Mouse (Mus musculus): Measurements from ENCODE around the gene Clip3.

Clip3 gene

GRCm38 (mm10) chr7:30291215-30292131 lies at the start of gene Clip3:
Gene Clip3, plus strand, starts transcription at chr7:30291728.
- peak; percentile 89 to 91 for DNase-seq

GRCm38 (mm10) chr7:30251956-30252954 lies 39.3 kb upstream of the Clip3 start:
- no peak for DNase-seq

DNA sequence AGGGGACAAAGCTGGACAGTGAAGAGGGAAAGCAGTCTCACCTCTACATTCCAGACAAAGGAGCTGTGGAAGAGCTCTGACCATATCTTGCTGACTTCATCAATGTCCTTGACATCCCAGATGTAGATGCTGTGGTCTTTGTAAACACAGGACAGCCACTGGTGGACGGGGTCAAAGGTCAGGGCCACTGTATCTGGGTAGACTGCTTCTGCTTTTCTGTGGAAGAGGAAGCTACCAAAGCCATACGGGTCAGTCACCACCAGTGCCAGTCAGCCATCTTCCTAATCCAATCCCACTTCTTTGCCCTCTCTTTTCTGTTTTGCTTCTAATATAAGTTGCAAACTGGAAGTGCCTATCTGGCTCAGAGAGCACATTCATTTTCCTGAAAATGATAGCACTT lies 26.5 kb upstream of the Clip3 start:
- no peak for DNase-seq

DNA sequence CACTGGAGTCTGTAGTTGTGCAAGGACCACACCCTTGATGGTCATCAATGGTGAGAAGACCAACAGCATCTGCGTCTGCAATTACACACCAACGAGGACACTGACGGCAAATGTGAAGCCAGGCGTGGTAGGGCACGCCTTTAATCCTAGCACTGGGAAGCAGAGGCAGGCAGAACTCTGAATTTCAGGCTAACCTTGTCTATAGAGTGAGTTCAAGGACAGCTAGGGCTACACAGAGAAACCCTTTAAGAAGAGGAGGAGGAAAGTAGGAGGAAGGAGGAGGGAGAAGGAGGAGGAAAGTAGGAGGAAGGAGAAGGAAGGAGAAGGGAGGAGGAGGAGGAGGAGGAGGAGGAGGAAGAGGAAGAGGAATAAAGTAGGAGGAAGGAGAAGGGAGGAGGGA lies 26.0 kb upstream of the Clip3 start:
- DNase-seq, result no peak

DNA sequence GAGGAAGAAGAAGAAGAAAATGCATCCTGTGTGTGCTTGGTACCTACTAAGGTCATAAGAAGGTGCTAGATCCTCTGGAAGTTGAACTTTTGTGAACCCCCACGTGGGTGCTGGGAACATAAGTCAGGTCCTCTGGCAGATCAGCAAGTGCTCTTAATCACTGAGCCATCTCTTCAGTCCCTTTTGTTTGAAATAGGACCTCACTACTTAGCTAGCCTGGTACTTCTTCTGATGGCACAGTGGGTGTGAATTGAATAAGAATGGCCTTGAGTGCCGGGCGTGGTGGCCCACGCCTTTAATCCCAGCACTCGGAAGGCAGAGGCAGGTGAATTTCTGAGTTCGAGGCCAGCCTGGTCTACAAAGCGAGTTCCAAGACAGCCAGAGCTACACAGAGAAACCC lies 25.6 kb upstream of the Clip3 start:
- no peak for DNase-seq

DNA sequence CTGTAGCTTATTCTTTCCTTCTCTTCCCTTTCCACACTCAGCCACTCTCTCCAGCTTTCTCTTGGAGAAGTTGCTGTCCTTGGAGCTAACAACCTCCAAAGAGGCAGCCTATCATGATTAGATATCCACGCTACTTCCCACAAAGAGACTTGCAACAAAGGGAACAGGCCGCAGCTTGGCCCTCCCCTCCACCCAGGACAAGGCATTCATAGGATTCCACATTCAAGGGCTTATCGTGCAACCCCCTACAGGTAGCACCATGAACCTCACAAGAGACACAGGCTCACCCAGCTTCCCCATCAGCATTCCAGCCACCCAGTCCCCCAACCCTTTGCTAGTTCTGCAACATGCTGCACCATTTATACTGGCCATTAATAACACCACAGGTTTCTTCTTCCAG lies 24.7 kb upstream of the Clip3 start:
- no peak for DNase-seq

- DNase-seq, result no peak
Measured at GRCm38 (mm10) chr7:30269641-30270040, 21.9 kb upstream of the Clip3 start.

- no peak for DNase-seq
Measured at GRCm38 (mm10) chr7:30274383-30274782, 17.1 kb upstream of the Clip3 start.

DNA sequence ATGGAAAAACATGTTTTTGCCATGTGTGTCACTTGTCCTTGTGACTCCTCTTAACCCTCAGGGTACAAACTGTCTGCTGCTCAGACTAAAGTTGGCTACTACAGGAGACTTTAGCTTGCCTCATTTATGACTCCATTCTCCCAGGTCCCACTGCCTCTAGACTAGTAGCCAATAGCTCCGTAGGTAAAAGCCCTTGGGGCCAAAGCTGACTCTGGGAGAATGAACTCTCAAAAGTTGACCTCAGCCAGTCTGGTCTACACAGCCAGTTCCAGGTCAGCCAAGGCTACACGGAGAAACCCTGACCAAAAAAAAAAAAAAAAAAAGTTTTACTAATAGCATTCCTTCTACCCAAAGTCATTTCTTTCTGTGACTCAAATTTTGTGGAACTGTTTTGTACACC lies 12.6 kb upstream of the Clip3 start:
- DNase-seq, result no peak

- DNase-seq, result no peak
Measured at GRCm38 (mm10) chr7:30279536-30279935, 12.0 kb upstream of the Clip3 start.

- peak; percentile 89 to 90 for DNase-seq
Measured at GRCm38 (mm10) chr7:30279951-30280669, 11.4 kb upstream of the Clip3 start, which contains the start of the genes Thap8 and Wdr62. Gene Thap8, plus strand, starts transcription at chr7:30280094. Gene Wdr62, minus strand, starts transcription at chr7:30280419.

DNA sequence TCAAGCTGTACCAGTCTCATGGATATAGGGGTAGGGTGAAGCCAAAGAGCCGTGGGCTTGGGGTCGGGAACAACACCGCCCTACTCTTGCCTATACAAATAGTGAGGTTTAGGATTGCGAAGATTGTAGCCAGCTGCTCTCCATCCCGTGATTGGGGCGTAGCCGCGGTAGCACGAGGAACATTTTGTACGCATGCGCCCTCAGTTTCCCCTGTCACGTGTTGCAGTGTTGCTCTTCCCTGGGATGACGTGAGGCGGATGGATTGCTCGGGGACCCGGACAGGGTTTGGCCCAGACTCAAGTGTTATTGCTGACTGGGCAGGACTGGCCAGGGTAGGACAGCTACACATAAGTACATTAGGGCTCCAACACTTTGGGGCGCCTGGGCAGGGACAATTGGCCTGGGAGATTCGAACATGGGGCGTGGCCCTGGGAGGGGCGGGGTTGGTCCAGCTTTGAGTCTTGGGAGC lies 10.8 kb upstream of the Clip3 start:
- peak; percentile 81 to 83 for DNase-seq

DNA sequence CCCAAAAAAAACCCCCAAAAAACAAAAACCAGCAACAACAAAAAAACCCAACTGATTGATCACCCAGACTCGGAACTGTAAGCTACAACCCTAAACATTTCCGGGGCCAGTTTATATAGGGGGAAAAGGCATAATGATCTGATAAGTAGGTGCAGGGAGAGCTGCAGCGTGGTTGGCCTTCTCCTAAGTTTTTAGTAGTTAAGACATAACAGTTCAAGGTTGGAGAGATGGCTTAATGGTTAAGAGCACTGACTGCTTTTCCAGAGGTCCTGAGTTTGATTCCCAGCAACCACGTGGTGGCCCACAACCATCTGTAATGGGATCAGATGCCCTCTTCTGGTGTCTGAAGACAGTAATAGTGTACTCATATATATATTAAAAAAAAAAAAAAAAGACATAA lies 10.0 kb upstream of the Clip3 start:
- no peak for DNase-seq

DNA sequence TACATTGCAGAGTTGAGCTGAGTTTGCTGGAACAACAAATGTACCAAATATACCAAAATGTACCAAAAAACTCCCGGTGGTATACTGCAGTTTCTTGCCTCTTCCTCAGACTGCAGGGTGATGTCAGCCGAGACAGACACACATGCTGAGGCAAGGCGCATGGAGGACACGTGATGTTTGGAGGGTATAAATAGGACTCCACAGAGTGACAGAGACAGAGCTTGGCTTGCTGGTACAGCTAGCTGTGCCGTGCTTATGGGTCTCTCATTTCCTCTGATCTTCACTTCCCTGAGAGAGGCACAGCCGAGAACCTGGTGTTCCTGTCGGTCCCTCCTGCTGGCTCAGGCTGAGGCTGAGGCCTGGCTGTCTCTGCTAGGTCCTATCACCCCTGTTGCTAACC lies 8.8 kb upstream of the Clip3 start:
- DNase-seq, result no peak

DNA sequence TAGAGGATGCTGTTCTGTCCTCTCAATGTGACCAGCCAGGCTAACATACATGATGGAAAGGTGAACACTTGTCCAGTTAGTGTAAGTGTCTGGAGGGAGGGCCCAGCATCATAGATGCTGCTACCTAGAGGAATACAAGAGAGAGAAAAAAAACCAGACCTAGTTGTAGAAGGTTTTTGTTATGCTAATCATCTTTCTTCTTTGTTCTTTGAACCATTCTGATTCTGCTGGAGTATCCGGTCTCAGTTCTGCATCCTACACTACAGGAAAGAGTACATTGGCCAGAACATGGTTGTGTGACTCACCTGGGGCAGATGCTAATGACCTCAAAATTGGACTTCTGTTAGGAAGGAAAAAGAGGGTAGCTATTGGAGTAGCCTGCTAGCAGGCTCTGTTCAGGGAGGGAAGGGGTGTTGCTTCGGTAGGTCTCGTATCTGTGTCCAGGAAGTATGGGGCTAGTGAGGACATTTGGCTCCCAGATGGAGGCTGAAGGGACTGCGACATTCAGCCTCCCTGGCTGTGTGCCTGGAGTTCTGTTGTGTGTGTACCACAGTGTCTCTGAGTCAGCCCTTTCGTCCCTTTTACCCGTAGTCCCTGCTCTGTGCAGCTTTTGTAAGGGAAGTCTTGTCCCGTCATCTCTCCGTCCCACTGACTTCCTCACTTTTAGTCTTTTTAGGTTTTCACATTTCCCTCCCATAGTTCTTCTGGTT lies 4.7 kb upstream of the Clip3 start:
- peak; percentile 87 to 88 for DNase-seq

DNA sequence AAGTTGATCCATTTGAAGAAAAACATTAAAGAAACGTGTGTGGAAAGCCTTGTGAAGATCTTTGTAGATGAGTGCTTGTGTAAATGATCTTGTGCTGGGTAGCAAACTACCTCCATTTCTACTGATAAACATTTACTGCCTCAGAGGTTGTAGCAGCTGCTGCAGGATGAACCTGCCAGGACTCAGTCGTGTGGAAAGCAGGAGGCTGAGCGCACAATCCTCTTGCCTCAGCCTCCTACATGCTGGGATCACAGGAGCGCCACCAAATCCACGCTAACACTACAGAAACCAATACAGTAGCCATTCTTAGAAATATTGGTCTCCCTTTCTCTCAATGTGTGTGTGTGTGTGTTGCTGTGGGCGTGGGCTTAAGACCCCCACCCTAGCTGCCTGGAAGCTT lies 3.5 kb upstream of the Clip3 start:
- DNase-seq, result peak; percentile 38 to 45

DNA sequence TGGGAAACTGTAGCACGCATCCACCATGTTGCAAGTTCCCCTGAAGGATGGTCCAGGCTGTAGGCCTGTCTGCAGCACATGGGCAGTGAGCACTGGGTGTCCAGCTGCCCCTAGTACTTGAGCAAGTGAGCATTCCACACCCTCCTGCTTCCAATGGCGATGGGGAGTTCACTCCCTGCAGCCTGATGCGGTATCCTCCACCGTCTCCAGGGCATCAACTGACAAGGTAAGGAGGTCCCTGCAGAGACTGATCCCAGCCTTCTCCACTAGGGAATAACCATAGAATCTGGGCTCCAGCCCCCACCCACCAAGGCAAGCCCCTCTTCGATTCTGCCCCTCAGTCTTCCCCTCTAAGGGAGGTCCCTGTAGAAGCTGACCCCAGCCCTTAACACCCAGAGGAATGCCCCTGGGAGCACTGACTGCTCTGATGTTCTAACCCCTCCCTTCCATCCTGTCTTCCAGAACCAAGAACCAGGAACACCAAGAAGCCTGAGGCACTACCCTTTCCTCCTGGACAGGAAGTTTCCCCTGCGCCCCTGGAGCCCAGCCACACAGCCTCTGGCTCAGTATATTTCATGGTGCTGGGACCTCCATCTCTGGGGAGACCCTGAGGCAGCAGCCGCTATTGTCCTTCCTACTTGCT lies 2.3 kb upstream of the Clip3 start:
- DNase-seq, result no peak

DNA sequence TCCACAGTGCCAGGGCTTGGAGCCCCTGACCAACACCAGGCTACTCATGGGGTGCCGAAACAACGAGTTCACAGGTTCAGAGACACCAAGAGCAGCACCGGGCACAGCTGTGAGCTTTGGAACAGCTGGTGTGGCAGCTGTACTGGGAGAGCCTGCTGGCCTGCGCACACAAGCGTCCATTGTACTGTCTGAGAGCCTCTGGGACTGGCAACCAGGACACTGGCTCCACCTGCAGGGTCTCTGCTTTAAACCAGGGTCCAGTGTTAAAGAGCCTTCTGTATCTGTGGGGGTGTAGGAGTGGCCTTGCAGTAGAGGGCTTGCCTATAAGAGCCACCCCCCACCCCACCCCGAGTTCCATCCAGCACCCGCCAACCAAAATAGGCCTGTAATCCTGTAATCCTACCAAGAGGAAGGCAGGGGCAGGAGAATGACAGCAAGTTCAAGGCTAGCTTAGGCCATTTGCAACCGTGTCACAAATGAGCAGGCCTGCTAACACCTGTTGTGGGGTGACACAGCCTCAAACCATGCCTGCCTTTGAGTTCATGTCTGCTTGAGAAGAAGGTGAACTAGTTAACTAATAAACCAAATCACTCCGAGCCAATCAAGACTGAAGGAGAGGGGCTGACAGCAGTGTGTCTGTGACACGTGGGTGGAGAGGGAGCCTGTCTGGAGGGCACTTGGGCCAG lies 1.7 kb upstream of the Clip3 start:
- DNase-seq, result no peak

DNA sequence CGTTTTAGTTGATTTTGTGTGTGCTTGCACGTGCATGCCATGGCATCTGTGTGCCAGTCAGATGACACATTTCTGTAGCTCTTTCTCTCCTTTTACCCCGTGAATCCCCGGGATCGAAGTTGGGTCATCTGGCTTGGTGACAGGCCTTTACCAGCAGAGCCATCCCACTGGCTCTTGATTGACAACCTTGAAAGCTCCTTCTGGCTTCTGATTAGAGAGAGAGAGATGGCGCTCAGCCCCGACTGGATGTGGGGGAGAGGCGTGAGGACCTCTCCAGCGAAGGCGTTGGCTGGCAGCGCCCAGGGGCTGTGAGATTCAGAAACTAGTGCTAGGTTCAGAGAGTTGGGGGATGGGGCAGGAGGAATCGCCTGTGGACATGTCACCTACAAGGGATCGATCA lies 2.3 kb downstream of the Clip3 start:
- peak; percentile 46 to 54 for DNase-seq

DNA sequence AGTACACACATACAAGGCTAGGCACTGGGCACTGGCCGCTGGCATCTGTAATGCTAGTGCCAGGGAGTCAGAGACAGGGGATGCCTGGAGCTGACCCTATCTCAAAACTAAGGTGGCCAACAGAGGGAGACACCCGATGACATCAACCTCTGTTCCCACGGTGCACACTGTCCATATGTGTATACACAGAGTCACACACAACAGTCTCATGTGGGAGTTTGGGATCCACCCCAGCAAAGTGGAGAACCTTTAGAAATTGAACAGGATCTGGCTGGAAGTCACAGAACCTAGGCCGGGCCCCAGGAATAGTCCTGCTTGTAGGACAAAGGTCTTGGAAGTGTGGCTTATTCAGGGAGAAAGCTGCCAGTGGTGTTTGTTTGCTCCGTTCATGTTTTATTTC lies 2.8 kb downstream of the Clip3 start:
- DNase-seq, result peak in 1 of 2 experiments; percentile 44

DNA sequence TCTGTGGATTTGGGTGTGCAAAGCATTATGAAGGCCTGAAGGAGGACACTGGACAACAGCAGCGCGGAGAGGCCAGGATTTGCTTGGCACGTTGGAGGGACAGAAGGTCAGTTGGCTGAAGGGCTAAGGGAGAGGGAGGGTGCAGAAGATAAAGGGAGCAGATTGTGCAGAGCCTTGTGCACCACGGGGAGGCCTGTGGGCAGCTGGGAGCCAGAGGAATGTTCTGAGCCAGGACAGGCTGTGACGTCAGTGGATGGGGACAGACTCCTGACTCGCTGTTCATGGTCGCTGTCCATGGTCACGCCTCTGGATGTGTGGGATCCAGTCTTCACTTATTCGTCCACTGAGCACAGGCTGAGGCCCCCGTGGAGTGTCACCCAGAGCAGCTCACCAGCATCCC lies 3.6 kb downstream of the Clip3 start:
- peak; percentile 93 to 94 for DNase-seq

Data from cerebellum, postnatal 36 days (tissue).